Mouse (Mus musculus) heart, postnatal 4 days (tissue): ENCODE measurements around the gene Psmb1. TPM values are rescaled to one million over a fixed set of nuclear protein-coding genes. Genes with fewer than 3 reads are reported as not detected.
A peak's percentile ranks its signal among the peaks of the same experiment; 100 is the strongest.
"Not testable (repeated sequence)": the region's sequence is repeated elsewhere in the genome, so short reads cannot be mapped to it uniquely, and the experiment has no call there.

Experiments used
- DNase-seq: peaks from one replicate; pipeline ENCODE4 v3.0.0; 2021
- total RNA-seq, 2 experiments: library from RNA; stranded (reverse); gene quantifications; 2 replicates each; pipeline ENCODE4 v1.2.3; 2021

The Psmb1 gene
- total RNA-seq, 2 experiments from 2014 or later: 141 to 145 TPM

GRCm38 (mm10) chr17:15459761-15460160, 39.8 kb downstream of the Psmb1 start:
- no peak for DNase-seq

GRCm38 (mm10) chr17:15456595-15456994, 43.0 kb downstream of the Psmb1 start:
- no peak for DNase-seq

DNA sequence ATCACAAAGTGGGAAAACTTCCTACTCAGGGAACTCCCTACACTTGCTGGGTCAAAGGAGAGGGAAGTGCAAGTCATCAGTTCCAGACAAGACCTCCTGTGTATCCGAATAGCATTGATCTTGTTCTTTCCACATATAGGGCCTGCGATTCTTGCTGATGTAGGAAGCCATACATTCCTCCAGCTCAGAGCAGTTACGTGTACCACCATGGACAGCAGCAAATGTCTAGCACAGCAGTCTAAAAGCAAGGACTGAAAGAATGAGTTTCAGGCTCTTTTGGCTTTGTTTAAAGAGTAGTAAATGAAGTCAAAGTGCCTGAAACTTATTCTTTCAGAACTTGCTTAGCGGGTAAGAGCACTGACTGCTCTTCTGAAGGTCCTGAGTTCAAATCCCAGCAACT, 44.3 kb downstream of the Psmb1 start:
- DNase-seq: no peak

- DNase-seq: no peak
Measured at GRCm38 (mm10) chr17:15449606-15450005, 49.9 kb downstream of the Psmb1 start.

DNA sequence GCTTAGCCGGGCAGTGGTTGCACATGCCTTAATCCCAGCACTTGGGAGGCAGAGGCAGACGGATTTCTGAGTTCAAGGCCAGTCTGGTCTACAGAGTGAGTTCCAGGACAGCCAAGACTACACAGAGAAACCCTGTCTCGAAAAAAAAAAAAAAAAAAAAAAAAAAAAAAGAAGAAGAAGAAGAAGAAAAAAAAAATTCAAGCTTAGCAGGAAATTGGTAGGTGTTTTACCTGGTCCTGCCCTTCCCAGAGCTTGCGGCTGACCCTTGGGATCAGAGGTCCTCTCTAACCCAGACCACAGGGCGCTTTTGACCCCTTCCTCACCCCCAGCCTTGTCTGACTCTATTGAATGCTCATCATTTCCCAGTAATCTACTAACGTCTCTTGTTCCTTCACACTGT, 50.4 kb downstream of the Psmb1 start:
- DNase-seq: not testable (repeated sequence)

- no peak for DNase-seq
Measured at GRCm38 (mm10) chr17:15447831-15448230, 51.7 kb downstream of the Psmb1 start.

- DNase-seq: no peak
Measured at GRCm38 (mm10) chr17:15445421-15445820, 54.1 kb downstream of the Psmb1 start.

DNA sequence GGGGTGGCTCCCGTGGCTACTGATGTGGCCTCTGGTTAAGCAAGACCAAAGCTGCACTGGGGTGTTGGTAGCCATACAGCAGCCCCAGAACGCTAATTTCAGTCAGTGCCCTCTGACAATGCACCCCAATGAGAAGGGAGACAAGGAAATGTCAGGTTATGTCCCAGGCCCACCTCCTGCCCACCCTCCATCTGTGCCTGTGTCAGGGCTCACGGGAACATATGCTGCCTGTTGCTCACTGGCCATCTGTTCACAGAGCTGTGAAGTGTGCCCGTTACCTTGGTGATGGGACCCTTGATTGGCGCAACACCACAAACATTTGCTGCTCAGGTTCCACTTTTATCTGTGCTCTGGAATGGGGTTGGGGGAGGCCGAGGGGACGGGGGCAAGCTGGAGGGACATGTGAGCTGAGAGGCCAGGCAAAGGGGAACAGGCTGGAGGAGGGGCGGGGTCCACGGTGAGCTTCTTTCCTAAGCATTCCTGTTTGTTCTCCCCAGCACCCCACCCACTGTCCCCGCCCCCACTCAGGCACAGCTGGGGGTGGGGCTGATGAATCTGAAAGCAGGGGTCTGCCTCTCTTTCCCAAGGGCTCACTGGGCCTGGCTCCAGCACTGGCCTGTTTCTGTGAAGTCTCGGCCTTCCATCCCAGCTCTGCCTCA, 59.0 kb downstream of the Psmb1 start:
- peak; percentile 19 for DNase-seq

- DNase-seq: no peak
Measured at GRCm38 (mm10) chr17:15440067-15440462, 59.5 kb downstream of the Psmb1 start.

DNA sequence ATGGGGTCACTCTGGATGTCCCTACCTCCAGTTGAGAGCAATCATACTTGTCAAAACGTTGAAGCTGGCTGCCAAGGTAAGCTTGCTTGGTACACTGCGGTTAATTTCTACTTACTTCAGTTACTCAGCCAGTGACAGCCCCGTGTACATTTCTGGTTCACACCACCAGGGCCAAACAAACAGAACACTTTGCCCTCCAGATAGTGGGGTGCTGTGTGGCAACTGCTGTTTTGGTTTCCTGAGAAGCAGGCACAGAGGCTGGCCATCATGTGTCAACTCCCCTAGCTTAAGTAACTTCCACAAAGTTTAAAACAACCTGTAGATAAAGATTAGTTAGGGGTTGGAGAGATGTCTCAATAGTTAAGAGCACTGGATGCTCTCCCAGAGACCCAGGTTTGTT, 64.8 kb downstream of the Psmb1 start:
- DNase-seq: no peak

DNA sequence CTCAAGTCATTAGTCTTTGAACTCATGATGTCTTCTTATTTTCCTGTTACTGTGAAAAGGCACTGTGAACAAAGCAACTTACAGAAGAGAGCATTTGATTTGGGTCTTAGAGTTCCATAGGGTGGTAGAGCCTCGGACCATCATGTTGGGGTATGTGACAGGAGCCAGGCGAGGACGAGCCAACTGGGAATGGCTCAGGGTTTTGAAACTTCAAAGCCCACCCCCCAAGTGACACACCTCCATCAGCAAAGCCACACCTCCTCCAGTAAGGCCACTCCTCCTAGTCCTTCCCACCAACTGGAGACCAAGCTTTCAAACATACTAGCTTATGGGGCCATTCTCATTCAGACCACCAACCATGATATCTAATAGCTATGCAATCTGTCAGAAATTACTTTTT, 67.5 kb downstream of the Psmb1 start:
- DNase-seq: no peak

- DNase-seq: no peak
Measured at GRCm38 (mm10) chr17:15431551-15431950, 68.0 kb downstream of the Psmb1 start.

GRCm38 (mm10) chr17:15431021-15431514, 68.5 kb downstream of the Psmb1 start:
- DNase-seq: no peak

DNA sequence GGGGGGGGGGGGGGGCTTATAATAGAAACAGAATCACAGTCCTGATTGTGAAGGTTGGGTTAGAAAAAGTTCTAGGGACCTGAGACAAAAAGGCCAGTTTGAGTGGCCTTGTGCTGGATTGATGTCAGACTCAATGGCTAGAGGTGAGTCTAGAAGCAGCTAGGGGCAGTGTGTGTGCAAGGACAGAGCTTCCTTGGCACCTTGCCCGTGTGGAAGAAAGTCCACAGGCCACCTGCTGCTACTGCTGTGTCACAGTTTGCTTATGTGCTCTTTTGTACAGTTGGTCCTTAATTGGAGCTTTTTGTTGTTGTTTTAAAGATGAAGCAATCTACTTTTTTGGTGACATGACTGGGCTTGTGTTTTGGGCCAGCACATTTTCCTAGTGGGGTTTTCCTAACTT, 69.6 kb downstream of the Psmb1 start:
- peak; percentile 36 for DNase-seq

GRCm38 (mm10) chr17:15429451-15429850, 70.1 kb downstream of the Psmb1 start:
- no peak for DNase-seq

DNA sequence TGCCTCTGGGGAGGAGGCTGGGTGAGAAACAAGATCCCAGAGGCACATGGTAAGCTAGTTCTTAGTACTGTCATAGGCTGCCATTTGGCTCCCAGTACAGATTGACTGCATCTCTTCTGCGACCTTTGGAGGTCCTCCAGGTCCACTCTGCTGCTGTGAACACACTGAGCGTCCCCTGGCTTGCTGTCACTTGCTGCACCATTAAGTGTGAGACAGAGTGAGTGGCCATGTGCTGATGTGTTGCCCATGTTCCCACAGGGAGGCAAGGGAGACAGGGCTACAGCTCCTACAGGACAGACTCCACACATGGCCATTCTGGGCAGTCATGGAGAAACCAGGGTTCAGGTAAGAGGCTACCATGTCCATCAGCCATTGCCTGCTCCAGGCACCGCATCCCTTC, 73.6 kb downstream of the Psmb1 start:
- DNase-seq: no peak

Other genes with a start within 250 kb of the Psmb1 start
- gene Dll1, start 122.9 kb downstream of the Psmb1 start, total RNA-seq: 1 to 10 TPM; 6.7 to 7.2 TPM
- 10 to 100 TPM in 1 of 2 experiments, 1 to 10 TPM in 1; 9.2 to 10.5 TPM for gene Fam120b, start 103.5 kb downstream of the Psmb1 start, total RNA-seq
- gene Tbp, start 137 bp upstream of the Psmb1 start, total RNA-seq: 10 to 100 TPM; 17.2 to 18.0 TPM
- gene Pdcd2, start 27.6 kb upstream of the Psmb1 start, total RNA-seq: 10 to 100 TPM; 19.5 to 21.7 TPM
- gene Prdm9, start 64.6 kb upstream of the Psmb1 start, total RNA-seq: 1 to 10 TPM; 2.7 to 3.3 TPM
- 10 to 100 TPM; 28.0 TPM for gene Chd1, start 205.2 kb upstream of the Psmb1 start, total RNA-seq